Mouse (Mus musculus) bone marrow macrophage, adult 2 months (primary cell): ENCODE results near the gene Acp5.

ENCODE experiments used
- CTCF ChIP-seq: IDR thresholded peaks from 2 replicates; pipeline ENCODE4 v1.5.1; 2012; ENCODE audit warnings: low read depth, mild to moderate bottlenecking, low read length, moderate library complexity
- POLR2A ChIP-seq: IDR thresholded peaks from 2 replicates; pipeline ENCODE4 v1.6.1; 2012; ENCODE audit warnings: mild to moderate bottlenecking, low read depth, low read length, borderline replicate concordance

GRCm38 (mm10) chr9:22155614-22156013 lies 20.1 kb upstream of the Acp5 start:
- TF ChIP-seq CTCF (no peak), POLR2A (no peak)
